Comparison of ENCODE assay signal across 19 mouse cellular contexts in the genomic region with DNA sequence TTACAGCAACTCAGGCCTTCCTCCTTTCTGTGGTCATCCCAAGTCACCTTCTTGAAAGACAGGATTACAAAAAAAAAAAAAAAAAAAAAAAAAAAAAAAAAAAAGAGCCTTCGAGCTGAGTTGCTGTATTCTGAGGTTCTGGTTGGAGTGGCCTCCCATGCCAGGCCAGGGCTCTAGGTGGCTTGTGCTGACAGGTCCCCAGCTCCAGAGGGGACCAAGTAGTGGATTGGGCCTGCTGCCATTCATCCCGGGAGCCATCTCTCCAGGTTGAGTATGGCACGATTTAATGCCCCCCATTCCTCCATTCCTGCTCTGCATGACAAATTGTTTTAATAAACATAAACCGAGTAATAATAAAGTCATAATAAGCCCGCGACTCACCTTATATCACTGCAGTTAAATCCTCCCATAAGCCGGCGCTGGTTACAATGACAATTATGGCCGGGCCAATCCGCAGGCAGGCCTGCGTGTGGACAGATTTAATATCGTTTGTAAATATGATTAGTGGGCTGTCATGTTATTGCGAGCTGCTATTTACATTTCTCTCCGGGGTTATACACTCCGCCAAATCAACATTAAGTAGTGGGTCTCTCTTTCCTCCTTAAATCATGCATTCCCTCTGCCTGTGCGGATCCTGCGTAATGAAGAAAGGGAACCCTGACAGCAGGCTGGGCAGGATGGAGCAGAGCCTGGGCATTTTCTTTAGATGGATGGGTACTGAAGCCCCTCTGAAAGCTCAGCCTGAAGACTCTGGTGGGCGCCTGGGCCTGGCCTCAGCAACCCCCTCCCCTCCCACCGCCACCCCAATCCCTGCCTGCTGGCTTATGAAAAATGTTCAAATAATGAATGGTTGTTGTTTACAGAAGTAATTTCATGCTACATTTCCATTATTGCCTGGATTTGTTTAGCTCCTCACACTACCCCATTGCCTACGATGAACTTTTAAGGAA. TPM values are rescaled to one million over a fixed set of nuclear protein-coding genes. Genes with fewer than 3 reads are reported as not detected.
A peak's percentile ranks its signal among the peaks of the same experiment; 100 is the strongest.
DNase-seq lines count a peak whose midpoint lies in the region; ATAC-seq lines count a peak whose summit lies in the region.
"Had no signal": no experiment of that assay in that cellular context is flagged by ENCODE, and none has a peak within 500 bp of the region (broad histone marks: within the 10 kb centered on the region; RNA-seq: fewer than 3 reads in every experiment).

No protein-coding gene starts in this region.

- H3K4me1 ChIP-seq in kidney, embryonic 16.5 days (ENCODE audit: insufficient read depth, low read length): 0 out of 2 replicates have a peak, but pooled peaks cover 3% of the 10 kb centered on the region
- H3K4me1 ChIP-seq in kidney, embryonic 14.5 days (ENCODE audit: control insufficient read depth, insufficient read depth, low read length): 0 out of 2 replicates have a peak, but pooled peaks cover 5% of the 10 kb centered on the region
- H3K4me1 ChIP-seq in ES-E14 (ENCODE audit: control insufficient read depth in 2 of 2, insufficient read depth in 2 of 2, low read length in 2 of 2, poor library complexity in 1 of 2): no peaks in the 10 kb centered on the region
- H3K4me1 ChIP-seq in hindbrain, embryonic 16.5 days (ENCODE audit: control insufficient read depth, insufficient read depth, low read depth, low read length): peaks cover 3% of the 10 kb centered on the region; the same call in 1 of the 2 replicates
- H3K4me1 ChIP-seq in midbrain, embryonic 14.5 days (ENCODE audit: control insufficient read depth, insufficient read depth, low read length): 0 out of 2 replicates have a peak, but pooled peaks cover 12% of the 10 kb centered on the region
- no peaks in the 10 kb centered on the region for H3K4me1 ChIP-seq in liver, embryonic 11.5 days (replicated peaks; ENCODE audit: control insufficient read depth, insufficient read depth, low read length)
- H3K4me1 ChIP-seq: embryonic facial prominence, embryonic 13.5 days; heart, embryonic 13.5 days; liver, embryonic 12.5 days had no signal

- no peak overlapping the region for H3K4me2 ChIP-seq in kidney, embryonic 16.5 days (replicated peaks; ENCODE audit: low read depth, low read length)
- H3K4me2 ChIP-seq in kidney, embryonic 14.5 days (replicated peaks; ENCODE audit: low read depth, low read length): no peak overlapping the region
- no peak overlapping the region for H3K4me2 ChIP-seq in hindbrain, embryonic 16.5 days (ENCODE audit: low read length)
- H3K4me2 ChIP-seq in midbrain, embryonic 14.5 days (ENCODE audit: low read length): no peak overlapping the region
- no peak overlapping the region for H3K4me2 ChIP-seq in liver, embryonic 11.5 days
- H3K4me2 ChIP-seq: embryonic facial prominence, embryonic 13.5 days; heart, embryonic 13.5 days; liver, embryonic 12.5 days had no signal

- no peaks in the 10 kb centered on the region for H3K9me3 ChIP-seq in kidney, embryonic 16.5 days (ENCODE audit: low read length)
- no peaks in the 10 kb centered on the region for H3K9me3 ChIP-seq in kidney, embryonic 14.5 days (ENCODE audit: control insufficient read depth, low read length)
- no peaks in the 10 kb centered on the region for H3K9me3 ChIP-seq in ES-E14 (ENCODE audit: control insufficient read depth, insufficient read depth, low read depth, low read length)
- H3K9me3 ChIP-seq in hindbrain, embryonic 16.5 days (ENCODE audit: control insufficient read depth, low read length): no peaks in the 10 kb centered on the region
- no peaks in the 10 kb centered on the region for H3K9me3 ChIP-seq in midbrain, embryonic 14.5 days (ENCODE audit: control insufficient read depth, low read length)
- H3K9me3 ChIP-seq in liver, embryonic 11.5 days (ENCODE audit: control insufficient read depth, low read length): no peaks in the 10 kb centered on the region
- H3K9me3 ChIP-seq: embryonic facial prominence, embryonic 13.5 days; forebrain, embryonic 10.5 days; G1E; heart, embryonic 13.5 days; liver, embryonic 12.5 days had no signal

- no peaks in the 10 kb centered on the region for H3K36me3 ChIP-seq in kidney, embryonic 16.5 days (ENCODE audit: insufficient read depth, low read length)
- H3K36me3 ChIP-seq in kidney, embryonic 14.5 days (ENCODE audit: control insufficient read depth, insufficient read depth, low read length): no peaks in the 10 kb centered on the region
- no peaks in the 10 kb centered on the region for H3K36me3 ChIP-seq in ES-E14 (ENCODE audit: control insufficient read depth, insufficient read depth, low read length, poor library complexity, severe bottlenecking)
- no peaks in the 10 kb centered on the region for H3K36me3 ChIP-seq in hindbrain, embryonic 16.5 days (ENCODE audit: control insufficient read depth, insufficient read depth, low read length)
- no peaks in the 10 kb centered on the region for H3K36me3 ChIP-seq in midbrain, embryonic 14.5 days (ENCODE audit: control insufficient read depth, insufficient read depth, low read length)
- no peaks in the 10 kb centered on the region for H3K36me3 ChIP-seq in liver, embryonic 11.5 days (ENCODE audit: control insufficient read depth, insufficient read depth, low read length)
- H3K36me3 ChIP-seq: embryonic facial prominence, embryonic 13.5 days; forebrain, embryonic 10.5 days; G1E; heart, embryonic 13.5 days; liver, embryonic 12.5 days had no signal

- 0 out of 2 replicates have a peak, but pooled peaks have one; percentile 20 for ATAC-seq in kidney, embryonic 16.5 days (ENCODE audit: low FRiP score, low TSS enrichment)
- no peak; the same call in 1 of the 2 replicates for ATAC-seq in kidney, embryonic 14.5 days (ENCODE audit: low FRiP score, low TSS enrichment)
- ATAC-seq in hindbrain, embryonic 16.5 days: peak; percentile 76
- no peak for ATAC-seq in midbrain, embryonic 14.5 days (ENCODE audit: low FRiP score, low TSS enrichment)
- no peak for ATAC-seq in liver, embryonic 11.5 days (replicated peaks; ENCODE audit: low FRiP score)
- ATAC-seq: liver, embryonic 12.5 days had no signal

- intact Hi-C loops in heart, postnatal 14 days (cut with DNase I): no loop called here

- H3K9ac ChIP-seq in kidney, embryonic 16.5 days (replicated peaks; ENCODE audit: low read length): no peak overlapping the region
- no peak overlapping the region for H3K9ac ChIP-seq in kidney, embryonic 14.5 days (ENCODE audit: low read depth, low read length)
- 0 out of 2 replicates have a peak overlapping the region, but pooled peaks have one; percentile 26 for H3K9ac ChIP-seq in ES-E14 (ENCODE audit: insufficient read depth, low read depth, low read length, poor library complexity, severe bottlenecking)
- no peak overlapping the region for H3K9ac ChIP-seq in hindbrain, embryonic 16.5 days (ENCODE audit: low read depth, low read length)
- H3K9ac ChIP-seq in midbrain, embryonic 14.5 days (replicated peaks; ENCODE audit: low read length): no peak overlapping the region
- no peak overlapping the region for H3K9ac ChIP-seq in liver, embryonic 11.5 days (ENCODE audit: low read depth, low read length)
- H3K9ac ChIP-seq: embryonic facial prominence, embryonic 13.5 days; heart, embryonic 13.5 days; liver, embryonic 12.5 days had no signal

- DNase-seq in ES-E14 (ENCODE audit: low read depth, low spot score): no peak
- peak; percentile 45 for DNase-seq in midbrain, embryonic 14.5 days
- DNase-seq in heart, postnatal 14 days: no peak
- no peak for DNase-seq in liver, embryonic 11.5 days (ENCODE audit: low spot score)
- no peak for DNase-seq in spleen, adult 12 weeks (ENCODE audit: low spot score)
- DNase-seq: adrenal gland, adult 8-10 months; B cell, adult 2 months; cerebellum, adult 18-20 months; gastrocnemius, postnatal 36 days; thymus, adult 2 months had no signal

- no peak overlapping the region for H3K27ac ChIP-seq in kidney, embryonic 16.5 days (ENCODE audit: low read length)
- H3K27ac ChIP-seq in kidney, embryonic 14.5 days (ENCODE audit: low read depth, low read length): no peak overlapping the region
- no peak overlapping the region for H3K27ac ChIP-seq in ES-E14 (ENCODE audit: insufficient read depth, low read depth, low read length, poor library complexity, severe bottlenecking)
- no peak overlapping the region for H3K27ac ChIP-seq in hindbrain, embryonic 16.5 days (ENCODE audit: low read depth, low read length)
- H3K27ac ChIP-seq in midbrain, embryonic 14.5 days (replicated peaks; ENCODE audit: low read depth, low read length): peak overlapping the region; percentile 61
- H3K27ac ChIP-seq in liver, embryonic 11.5 days (ENCODE audit: low read depth, low read length): no peak overlapping the region
- H3K27ac ChIP-seq: embryonic facial prominence, embryonic 13.5 days; heart, embryonic 13.5 days; liver, embryonic 12.5 days; macrophage had no signal

- 0 out of 2 replicates have a peak, but pooled peaks cover 2% of the 10 kb centered on the region for H3K27me3 ChIP-seq in kidney, embryonic 16.5 days (ENCODE audit: insufficient read depth, low read length)
- H3K27me3 ChIP-seq in kidney, embryonic 14.5 days (ENCODE audit: control insufficient read depth, insufficient read depth, low read length): no peaks in the 10 kb centered on the region
- H3K27me3 ChIP-seq in hindbrain, embryonic 16.5 days (replicated peaks; ENCODE audit: control insufficient read depth, insufficient read depth, low read length): peaks cover 3% of the 10 kb centered on the region; the same call in 1 of the 2 replicates
- no peaks in the 10 kb centered on the region for H3K27me3 ChIP-seq in midbrain, embryonic 14.5 days (ENCODE audit: control insufficient read depth, insufficient read depth, low read length)
- H3K27me3 ChIP-seq in liver, embryonic 11.5 days (replicated peaks; ENCODE audit: control insufficient read depth, insufficient read depth, low read length): no peaks in the 10 kb centered on the region
- H3K27me3 ChIP-seq: embryonic facial prominence, embryonic 13.5 days; liver, embryonic 12.5 days had no signal

- no peak overlapping the region for H3K4me3 ChIP-seq in kidney, embryonic 16.5 days (ENCODE audit: low read length)
- H3K4me3 ChIP-seq in kidney, embryonic 14.5 days (ENCODE audit: low read length): no peak overlapping the region
- H3K4me3 ChIP-seq in ES-E14 (ENCODE audit: insufficient read depth in 1 of 2, low read depth in 1 of 2, low read length in 2 of 2, poor library complexity in 1 of 2, severe bottlenecking in 1 of 2): peak overlapping the region; percentile 14 to 26; a peak in 2 of 4 replicates
- H3K4me3 ChIP-seq in hindbrain, embryonic 16.5 days (ENCODE audit: low read length): no peak overlapping the region
- H3K4me3 ChIP-seq in midbrain, embryonic 14.5 days (replicated peaks; ENCODE audit: low read depth, low read length): no peak overlapping the region
- no peak overlapping the region for H3K4me3 ChIP-seq in liver, embryonic 11.5 days (ENCODE audit: low read depth, low read length)
- H3K4me3 ChIP-seq: embryonic facial prominence, embryonic 13.5 days; forebrain, embryonic 10.5 days; heart, embryonic 13.5 days; liver, embryonic 12.5 days had no signal

- 67% methylated on average over 20 of the region's 20 CpGs for WGBS in kidney, embryonic 16.5 days
- WGBS in kidney, embryonic 14.5 days: 63% methylated on average over 20 of the region's 20 CpGs
- 60% methylated on average over 20 of the region's 20 CpGs for WGBS in hindbrain, embryonic 16.5 days
- WGBS in midbrain, embryonic 14.5 days: 68% methylated on average over 20 of the region's 20 CpGs
- 87% methylated on average over 20 of the region's 20 CpGs for WGBS in liver, embryonic 11.5 days

- in situ Hi-C loops in ES-E14 (cut with MboI; ENCODE audit: low sequenced_read_pairs in 2 of 2, unreplicated experiment in 2 of 2): no loop called here

RNA-seq across cellular contexts. Expression of gene Lmo1, which starts 46.0 kb away (rescaled TPM):
- 7.6 and 7.7 TPM in 2 replicates for polyA plus RNA-seq in kidney, embryonic 16.5 days (2015; fragmentation: Nextera tagmentation; extraction: Ambion mirVana)
- polyA plus RNA-seq in kidney, embryonic 14.5 days (2014; fragmentation: Nextera tagmentation; extraction: Ambion mirVana): 7.2 and 7.9 TPM in 2 replicates
- total RNA-seq in ES-E14 (2012; rRNA removed): 1.3 and 1.6 TPM in 2 replicates
- polyA plus RNA-seq in hindbrain, embryonic 16.5 days (2015; fragmentation: Nextera tagmentation; extraction: Ambion mirVana): 35.6 and 48.0 TPM in 2 replicates
- polyA plus RNA-seq in midbrain, embryonic 14.5 days (2014; fragmentation: Nextera tagmentation; extraction: Ambion mirVana): 170 and 189 TPM in 2 replicates
- total RNA-seq in heart, postnatal 14 days (2021): 1 to 10 TPM; 1.8 to 2.6 TPM
- polyA plus RNA-seq in liver, embryonic 11.5 days (2014; fragmentation: Nextera tagmentation; extraction: Ambion mirVana): 5.3 and 5.6 TPM in 2 replicates
- total RNA-seq: G1E had no signal
- polyA plus RNA-seq: G1E, macrophage had no signal

Comparison
In these comparisons a context has a peak if more than half of its experiments do, and no peak if none do; other contexts are left out.
1. ATAC-seq: peak in kidney, embryonic 16.5 days (single experiment) and hindbrain, embryonic 16.5 days (single experiment); none in kidney, embryonic 14.5 days (single experiment), midbrain, embryonic 14.5 days (single experiment) and liver, embryonic 11.5 days (single experiment).
2. H3K4me3 ChIP-seq: peak in ES-E14 (2 of 2); none in kidney, embryonic 16.5 days (single experiment), kidney, embryonic 14.5 days (single experiment), hindbrain, embryonic 16.5 days (single experiment), midbrain, embryonic 14.5 days (single experiment) and liver, embryonic 11.5 days (single experiment).